ENCODE assay signal across 14 mouse cellular contexts in the genomic region with DNA sequence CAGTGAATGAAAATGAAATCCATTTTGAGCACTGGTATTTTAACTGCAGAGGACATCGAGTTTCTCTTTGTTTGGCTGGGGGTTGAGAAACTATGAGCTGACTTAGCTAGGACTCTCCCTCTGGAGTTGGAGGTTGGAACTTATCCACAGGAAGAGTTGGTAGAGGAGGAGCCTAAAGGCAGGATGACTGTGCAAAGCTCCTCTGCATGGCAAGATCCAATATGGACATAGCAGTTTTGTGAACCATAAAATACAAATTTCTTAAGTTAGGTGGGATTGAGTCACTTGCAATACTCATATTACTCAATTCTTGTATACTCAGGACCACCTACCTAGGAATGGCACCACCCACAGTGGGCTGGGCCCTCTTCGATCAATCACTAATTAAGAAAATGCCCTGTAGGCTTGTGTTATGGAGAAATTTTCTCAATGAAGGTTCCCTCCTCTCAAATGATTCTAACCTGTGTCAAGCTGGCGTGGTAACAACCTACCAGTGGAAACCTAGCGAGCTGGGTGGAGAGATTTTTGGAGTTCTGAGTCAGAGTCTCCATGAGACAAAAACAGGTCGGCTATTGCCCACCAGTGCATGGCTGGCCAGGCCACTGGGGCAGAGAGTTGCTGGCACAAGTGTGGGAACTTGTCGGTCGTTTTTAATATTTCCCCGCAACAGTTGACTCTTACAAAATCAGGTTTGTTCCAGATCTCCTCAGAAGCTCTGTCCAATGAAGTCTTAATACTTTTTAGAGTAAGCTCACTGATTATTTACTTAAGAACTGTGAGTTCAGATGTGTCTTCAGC.
"Had no signal": no experiment of that assay in that cellular context is flagged by ENCODE, and none has a peak within 500 bp of the region (broad histone marks: within the 10 kb centered on the region; RNA-seq: fewer than 3 reads in every experiment).

No protein-coding gene starts in this region.

- H3K36me3 ChIP-seq: kidney, embryonic 15.5 days; limb, embryonic 10.5 days; liver, embryonic 13.5 days; lung, embryonic 15.5 days; midbrain, embryonic 12.5 days had no signal

- DNase-seq: kidney, postnatal 14 days; liver, embryonic 13.5 days; liver, postnatal 0 days; lung, postnatal 14 days; right cerebral cortex, adult 18-20 months; right cerebral cortex, postnatal 25 days; thymus, postnatal 4 days had no signal

- H3K9me3 ChIP-seq: kidney, embryonic 15.5 days; limb, embryonic 10.5 days; liver, embryonic 13.5 days; lung, embryonic 15.5 days; midbrain, embryonic 12.5 days had no signal

- H3K27me3 ChIP-seq: kidney, embryonic 15.5 days; liver, embryonic 13.5 days; lung, embryonic 15.5 days; midbrain, embryonic 12.5 days had no signal

- H3K4me1 ChIP-seq: liver, embryonic 13.5 days; lung, embryonic 15.5 days had no signal

- H3K9ac ChIP-seq: kidney, embryonic 15.5 days; liver, embryonic 13.5 days; liver, postnatal 0 days; lung, embryonic 15.5 days; midbrain, embryonic 12.5 days had no signal

- H3K27ac ChIP-seq: kidney, embryonic 15.5 days; limb, embryonic 10.5 days; liver, embryonic 13.5 days; lung, embryonic 15.5 days; macrophage; midbrain, embryonic 12.5 days; stomach, postnatal 0 days had no signal

- ATAC-seq: liver, postnatal 0 days; midbrain, embryonic 16.5 days had no signal

- H3K4me3 ChIP-seq: kidney, embryonic 15.5 days; limb, embryonic 10.5 days; liver, embryonic 13.5 days; lung, embryonic 15.5 days; midbrain, embryonic 12.5 days had no signal

- H3K4me2 ChIP-seq: kidney, embryonic 15.5 days; liver, embryonic 13.5 days; lung, embryonic 15.5 days; midbrain, embryonic 12.5 days had no signal
